Mouse (Mus musculus): Measurements from ENCODE around the gene Mthfsd.

DNA sequence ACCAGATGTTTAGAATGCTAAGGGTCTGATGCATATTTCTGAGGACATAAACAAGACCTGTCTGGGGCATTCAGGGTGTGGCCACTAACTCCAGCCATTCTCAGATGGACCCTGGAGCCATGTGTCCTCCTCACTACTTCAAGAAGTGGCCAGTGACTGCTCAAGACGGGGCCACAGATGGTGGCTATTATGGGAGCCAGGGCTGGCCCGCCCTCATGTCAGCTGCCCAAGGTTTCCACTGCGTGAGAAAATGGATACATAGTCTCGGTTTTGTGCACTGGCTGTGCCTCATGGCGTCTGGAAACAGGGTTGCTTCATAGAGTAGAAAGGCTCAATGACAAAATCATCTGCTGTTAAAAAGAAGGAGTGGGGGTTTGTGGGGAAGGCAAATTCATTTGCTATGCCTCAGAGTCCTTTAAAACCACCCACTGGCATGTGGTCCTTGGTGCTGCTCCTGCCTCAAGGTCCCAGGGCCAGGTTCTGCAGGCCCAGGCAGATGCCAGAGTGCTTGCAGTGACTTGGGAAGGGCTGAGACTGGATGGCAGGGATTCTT, 24.8 kb upstream of the Mthfsd start:
- TF ChIP-seq POLR2A (IDR thresholded peaks at IDR 0.05; ENCODE audit: control insufficient read depth, low read depth, low read length), result no peak
- no peak for TF ChIP-seq CTCF (IDR thresholded peaks at IDR 0.05; ENCODE audit: control insufficient read depth, insufficient read depth, insufficient replicate concordance, low read depth, low read length)
